8 mouse cellular contexts compared by ENCODE assay signal in the genomic region with DNA sequence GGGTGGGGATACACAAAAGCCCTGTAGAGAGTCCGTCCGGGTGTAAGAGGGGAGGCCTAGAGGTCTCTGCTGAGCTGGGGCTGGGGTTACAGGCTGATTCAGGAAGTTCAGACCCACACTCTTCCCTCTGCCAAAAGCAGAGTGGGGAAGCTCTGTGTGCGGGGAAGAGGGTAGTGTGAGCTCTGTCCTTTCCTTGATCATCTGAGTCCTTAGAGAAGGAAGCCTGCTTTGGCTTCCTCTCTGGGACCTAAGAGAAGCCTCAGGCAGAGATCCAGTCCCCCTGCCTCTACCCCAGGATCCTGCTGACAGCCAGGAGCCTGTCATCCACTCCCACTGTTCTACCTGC. TPM values are rescaled to one million over a fixed set of nuclear protein-coding genes. Genes with fewer than 3 reads are reported as not detected.
DNase-seq lines count a peak whose midpoint lies in the region; ATAC-seq lines count a peak whose summit lies in the region.

No protein-coding gene starts in this region.

- no peak overlapping the region for H3K27ac ChIP-seq in kidney, embryonic 14.5 days (ENCODE audit: low read depth, low read length)
- peak overlapping the region; percentile 84 for H3K27ac ChIP-seq in embryonic facial prominence, embryonic 10.5 days (replicated peaks)
- peak overlapping the region; percentile 94 for H3K27ac ChIP-seq in hindbrain, embryonic 13.5 days
- peak overlapping the region; percentile 100 for H3K27ac ChIP-seq in midbrain, embryonic 13.5 days

- 0 out of 2 replicates have a peak overlapping the region, but pooled peaks have one; percentile 99 for H3K9ac ChIP-seq in kidney, embryonic 14.5 days (ENCODE audit: low read depth, low read length)
- H3K9ac ChIP-seq in hindbrain, embryonic 13.5 days = peak overlapping the region; percentile 99
- H3K9ac ChIP-seq in midbrain, embryonic 13.5 days (replicated peaks) = peak overlapping the region; percentile 73

- no peaks in the 10 kb centered on the region for H3K9me3 ChIP-seq in kidney, embryonic 14.5 days (ENCODE audit: control insufficient read depth, low read length)
- no peaks in the 10 kb centered on the region for H3K9me3 ChIP-seq in embryonic facial prominence, embryonic 10.5 days
- H3K9me3 ChIP-seq in hindbrain, embryonic 13.5 days = no peaks in the 10 kb centered on the region
- H3K9me3 ChIP-seq in midbrain, embryonic 13.5 days = no peaks in the 10 kb centered on the region

- no peaks in the 10 kb centered on the region for H3K27me3 ChIP-seq in kidney, embryonic 14.5 days (ENCODE audit: control insufficient read depth, insufficient read depth, low read length)
- H3K27me3 ChIP-seq in embryonic facial prominence, embryonic 10.5 days (replicated peaks; ENCODE audit: low read depth, poor library complexity, severe bottlenecking) = no peaks in the 10 kb centered on the region
- no peaks in the 10 kb centered on the region for H3K27me3 ChIP-seq in hindbrain, embryonic 13.5 days
- no peaks in the 10 kb centered on the region for H3K27me3 ChIP-seq in midbrain, embryonic 13.5 days

- peaks cover 44% of the 10 kb centered on the region for H3K36me3 ChIP-seq in kidney, embryonic 14.5 days (ENCODE audit: control insufficient read depth, insufficient read depth, low read length)
- peaks cover 74% of the 10 kb centered on the region for H3K36me3 ChIP-seq in embryonic facial prominence, embryonic 10.5 days (replicated peaks)
- peaks cover 49% of the 10 kb centered on the region for H3K36me3 ChIP-seq in hindbrain, embryonic 13.5 days
- H3K36me3 ChIP-seq in midbrain, embryonic 13.5 days = peaks cover 53% of the 10 kb centered on the region

- peak overlapping the region; percentile 98; the same call in 1 of the 2 replicates for H3K4me3 ChIP-seq in kidney, embryonic 14.5 days (ENCODE audit: low read length)
- peak overlapping the region; percentile 96 for H3K4me3 ChIP-seq in embryonic facial prominence, embryonic 10.5 days
- peak overlapping the region; percentile 99 for H3K4me3 ChIP-seq in hindbrain, embryonic 13.5 days
- H3K4me3 ChIP-seq in midbrain, embryonic 13.5 days (replicated peaks) = peak overlapping the region; percentile 98

- DNase-seq in kidney, postnatal 10 days = no peak
- DNase-seq in embryonic facial prominence, embryonic 10.5 days (ENCODE audit: low spot score) = no peak
- no peak for DNase-seq in MN1 (ENCODE audit: low spot score)
- no peak for DNase-seq in layer of hippocampus, adult 9-10 months (ENCODE audit: low spot score)
- DNase-seq in cerebellum, adult 18-20 months = no peak

- H3K4me1 ChIP-seq in kidney, embryonic 14.5 days (ENCODE audit: control insufficient read depth, insufficient read depth, low read length) = peaks cover 57% of the 10 kb centered on the region
- H3K4me1 ChIP-seq in embryonic facial prominence, embryonic 10.5 days = peaks cover 88% of the 10 kb centered on the region
- H3K4me1 ChIP-seq in hindbrain, embryonic 13.5 days (replicated peaks) = peaks cover 72% of the 10 kb centered on the region
- peaks cover 72% of the 10 kb centered on the region for H3K4me1 ChIP-seq in midbrain, embryonic 13.5 days (replicated peaks)

- 44% methylated on average over 3 of the region's 3 CpGs for WGBS in kidney, embryonic 14.5 days
- 54% methylated on average over 3 of the region's 3 CpGs for WGBS in embryonic facial prominence, embryonic 10.5 days
- WGBS in hindbrain, embryonic 13.5 days = 33% methylated on average over 3 of the region's 3 CpGs
- 21% methylated on average over 3 of the region's 3 CpGs for WGBS in midbrain, embryonic 13.5 days

- ATAC-seq in kidney, embryonic 14.5 days (ENCODE audit: low FRiP score, low TSS enrichment) = no peak
- ATAC-seq in hindbrain, embryonic 13.5 days (ENCODE audit: low FRiP score) = no peak
- no peak for ATAC-seq in midbrain, embryonic 13.5 days

- peak overlapping the region; percentile 90; the same call in 1 of the 2 replicates for H3K4me2 ChIP-seq in kidney, embryonic 14.5 days (replicated peaks; ENCODE audit: low read depth, low read length)
- H3K4me2 ChIP-seq in hindbrain, embryonic 13.5 days = peak overlapping the region; percentile 93
- H3K4me2 ChIP-seq in midbrain, embryonic 13.5 days (replicated peaks) = peak overlapping the region; percentile 91

RNA-seq across cellular contexts. Expression of a gene that starts 4.8 kb away (rescaled TPM):
- 28.3 and 35.6 TPM in 2 replicates for polyA plus RNA-seq in kidney, embryonic 14.5 days (2014; fragmentation: Nextera tagmentation; extraction: Ambion mirVana)
- polyA plus RNA-seq in embryonic facial prominence, embryonic 10.5 days (2016; fragmentation: Nextera tagmentation; extraction: Ambion mirVana) = 19.5 and 20.9 TPM in 2 replicates
- 29.7 and 31.6 TPM in 2 replicates for polyA plus RNA-seq in hindbrain, embryonic 13.5 days (2015; fragmentation: Nextera tagmentation; extraction: Ambion mirVana)
- 27.7 and 33.0 TPM in 2 replicates for polyA plus RNA-seq in midbrain, embryonic 13.5 days (2015; fragmentation: Nextera tagmentation; extraction: Ambion mirVana)
